Mouse (Mus musculus): ENCODE measurements around the gene Kcnj4.
A peak's percentile ranks its signal among the peaks of the same experiment; 100 is the strongest.

The Kcnj4 gene

DNA sequence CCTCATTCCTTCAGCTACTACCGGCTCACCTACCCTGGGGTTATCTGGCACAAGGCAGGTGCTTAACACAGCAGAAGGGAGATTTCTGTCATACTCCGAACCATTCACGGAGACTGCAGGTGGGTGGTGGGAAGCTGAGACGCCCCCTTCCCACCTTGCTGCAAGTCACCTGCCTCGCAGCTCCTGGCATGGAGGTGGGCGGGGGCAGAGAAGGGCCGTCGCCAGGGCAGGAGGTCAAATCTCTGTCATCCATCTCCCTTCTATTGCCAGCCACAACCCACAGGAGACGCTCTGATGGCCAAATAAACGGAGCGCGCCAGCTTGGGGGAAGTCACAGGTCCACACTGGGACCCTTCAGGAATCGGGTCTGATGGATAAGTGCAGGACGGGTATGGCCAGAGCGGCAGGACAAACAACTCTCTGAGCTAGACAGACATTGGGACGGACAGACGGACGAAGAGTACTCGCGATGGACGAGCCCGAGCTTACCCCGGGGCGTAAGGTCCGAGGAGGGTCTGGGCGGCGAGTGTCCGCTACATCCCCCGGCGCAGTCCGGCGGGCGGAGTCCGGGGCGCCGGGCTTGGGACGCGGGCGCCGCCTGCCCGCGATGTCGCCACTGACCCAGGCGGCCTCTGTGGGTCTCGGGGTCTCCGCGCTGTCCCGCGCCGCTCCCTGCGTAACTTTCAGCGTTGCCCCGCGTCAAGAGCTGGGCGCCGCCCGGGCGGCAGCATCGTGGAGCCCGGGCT, at the start of gene Kcnj4:
Kcnj4 (minus strand) TSS at position 535 of the 746 bp plus-strand sequence.
- no peak for DNase-seq (ENCODE audit: low spot score)

DNA sequence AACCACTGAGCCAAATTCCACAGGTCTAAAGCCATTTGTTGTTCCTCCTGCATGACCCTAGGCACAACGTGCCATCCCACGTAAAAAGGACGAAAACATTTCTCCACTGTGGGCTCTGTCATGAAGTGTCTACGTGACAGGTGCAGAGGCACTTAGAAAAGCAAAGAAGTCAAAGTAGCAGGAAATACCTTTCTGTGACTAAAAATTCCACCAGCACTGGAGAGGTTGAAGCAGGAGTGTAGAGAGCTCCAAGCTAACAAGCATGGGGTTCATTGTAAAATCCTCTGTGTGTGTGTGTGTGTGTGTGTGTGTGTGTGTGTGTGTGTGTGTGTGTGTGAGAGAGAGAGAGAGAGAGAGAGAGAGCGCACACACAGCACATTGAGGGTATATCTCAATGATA, 47.5 kb upstream of the Kcnj4 start:
- no peak for DNase-seq (ENCODE audit: low spot score)

DNA sequence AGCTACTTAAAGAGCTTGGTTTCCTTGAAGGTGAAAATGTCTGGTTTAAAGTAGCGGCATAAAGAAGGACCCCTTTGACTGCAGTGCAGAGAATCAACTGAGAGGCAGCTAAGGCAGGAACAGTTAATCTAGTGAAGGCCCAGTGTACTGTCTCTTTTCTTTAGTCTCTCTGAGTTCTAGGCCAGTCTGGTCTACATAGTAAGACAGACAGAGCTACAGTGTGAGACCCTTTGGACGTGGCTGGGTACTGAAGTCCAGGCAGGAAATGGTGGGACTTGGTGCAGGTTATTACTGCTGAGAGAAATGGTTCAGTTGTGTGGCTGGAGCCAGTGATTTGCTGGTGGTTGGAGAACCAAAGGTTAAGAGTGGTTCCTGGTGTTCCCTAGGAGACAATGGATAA, 43.2 kb upstream of the Kcnj4 start:
- DNase-seq (ENCODE audit: low spot score): no peak

DNA sequence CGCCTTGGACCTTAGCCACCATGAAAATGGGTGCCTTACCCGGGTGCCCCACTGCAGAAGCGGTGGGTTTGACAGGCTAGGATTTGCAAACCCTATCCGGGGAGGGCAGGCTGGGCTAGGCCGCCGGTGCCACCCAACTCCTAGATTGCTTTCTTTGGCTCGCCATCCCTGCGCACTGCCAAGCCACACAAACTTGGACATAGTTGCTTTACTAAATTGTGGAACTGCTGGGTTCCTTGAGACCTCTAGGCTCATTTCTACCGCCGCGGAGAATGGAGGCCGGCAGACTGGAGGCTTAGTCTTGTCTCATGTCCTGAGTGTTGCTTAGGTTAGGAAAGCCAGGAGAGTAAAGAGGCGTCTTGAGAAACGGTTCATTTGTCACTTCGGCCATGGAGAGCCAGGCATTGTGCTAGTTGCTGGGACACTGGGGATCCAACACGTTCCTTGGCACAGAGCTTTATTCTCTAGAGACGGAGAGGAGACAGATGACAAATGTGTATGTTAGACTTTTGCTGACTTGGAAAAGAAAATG, 42.3 kb upstream of the Kcnj4 start:
- DNase-seq (ENCODE audit: low spot score): no peak

DNA sequence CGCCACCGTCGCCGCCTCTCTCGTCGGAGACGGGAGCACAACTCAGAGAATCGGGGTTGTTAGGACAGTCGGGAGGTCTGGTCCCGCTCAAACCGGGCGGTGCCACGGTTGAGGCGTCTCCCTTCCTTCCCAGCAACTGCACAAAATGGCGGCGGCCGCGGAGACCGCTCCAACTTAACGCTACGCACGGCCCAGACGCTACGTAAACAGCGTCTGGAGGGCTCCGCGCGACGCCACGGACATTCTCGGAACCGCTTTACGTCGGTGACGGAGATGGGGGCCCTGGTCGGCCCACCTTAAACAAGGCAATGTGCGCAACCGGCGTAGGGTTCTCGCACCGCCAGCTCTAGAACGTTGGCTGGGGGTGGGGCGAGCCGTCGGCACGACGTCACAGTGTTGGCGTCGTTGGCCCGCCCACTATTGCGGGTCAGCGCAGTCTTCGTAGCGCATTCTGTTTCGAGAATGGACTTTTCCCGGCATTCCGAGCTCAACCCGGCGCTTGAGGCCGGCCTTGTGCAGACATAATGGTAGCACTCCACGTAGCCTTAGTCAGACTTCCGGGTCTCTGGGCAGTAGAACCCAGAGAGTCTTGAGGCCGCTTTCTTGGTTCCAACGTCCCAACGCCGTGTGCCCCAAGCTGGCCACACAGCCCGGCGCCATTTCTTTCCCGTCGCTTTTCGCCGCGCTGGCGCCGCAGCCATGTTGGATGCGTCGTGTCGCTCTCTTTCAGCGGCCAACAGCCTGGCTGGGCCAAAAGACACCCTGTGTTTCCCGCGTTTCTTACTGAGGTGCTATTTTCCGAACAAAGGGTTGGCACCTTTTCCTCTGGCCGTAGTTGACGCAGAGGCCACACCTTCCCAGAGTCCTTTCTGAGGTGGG, 41.6 kb upstream of the Kcnj4 start, which contains the start of gene Ddx17:
Ddx17 (minus strand) TSS at position 332 of the 879 bp plus-strand sequence.
- peak; percentile 97 for DNase-seq (ENCODE audit: low spot score)

DNA sequence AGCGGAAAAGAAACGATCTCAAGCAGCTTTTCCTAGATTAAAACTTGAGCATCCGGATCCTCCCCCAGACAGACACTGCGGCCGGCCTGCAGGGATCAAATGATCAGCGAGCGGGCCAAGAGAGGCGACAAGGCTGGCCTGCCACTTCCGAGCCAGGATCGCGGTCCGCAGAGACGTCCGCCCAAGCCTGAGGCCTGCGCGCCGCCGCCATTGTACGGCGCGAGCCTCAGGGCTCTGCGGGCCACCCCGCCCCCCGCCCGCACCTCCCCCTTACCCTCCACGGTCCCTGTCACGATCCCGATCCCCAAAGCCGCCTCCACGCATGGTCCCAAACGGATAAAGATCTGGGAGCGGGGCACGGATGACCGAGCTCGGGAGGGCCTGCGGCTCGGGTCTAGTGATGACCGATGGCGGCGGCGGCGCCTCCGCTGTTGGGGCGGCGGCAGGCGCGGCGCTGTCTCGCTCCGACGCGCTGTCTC, 40.9 kb upstream of the Kcnj4 start:
- DNase-seq (ENCODE audit: low spot score): peak; percentile 66

DNA sequence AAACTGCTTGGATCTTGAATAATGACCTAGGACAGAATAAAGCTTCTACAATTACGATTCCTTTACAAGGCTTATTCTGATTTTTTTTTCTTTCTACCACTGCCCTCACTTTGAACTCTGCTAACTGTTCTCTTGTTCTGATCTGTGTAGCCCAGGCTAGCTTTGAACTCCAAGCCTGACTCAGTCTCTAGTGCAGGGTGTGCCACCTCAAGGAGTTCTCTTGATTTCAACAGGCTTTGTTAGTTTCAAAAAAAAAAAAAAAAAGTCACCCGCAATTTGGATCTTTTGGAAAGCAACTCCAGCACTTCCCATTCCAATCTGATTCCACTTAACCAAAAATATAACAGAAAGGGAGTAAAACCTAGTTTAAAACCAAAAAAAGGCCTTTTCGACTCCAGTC, 40.5 kb upstream of the Kcnj4 start:
- DNase-seq (ENCODE audit: low spot score): no peak

DNA sequence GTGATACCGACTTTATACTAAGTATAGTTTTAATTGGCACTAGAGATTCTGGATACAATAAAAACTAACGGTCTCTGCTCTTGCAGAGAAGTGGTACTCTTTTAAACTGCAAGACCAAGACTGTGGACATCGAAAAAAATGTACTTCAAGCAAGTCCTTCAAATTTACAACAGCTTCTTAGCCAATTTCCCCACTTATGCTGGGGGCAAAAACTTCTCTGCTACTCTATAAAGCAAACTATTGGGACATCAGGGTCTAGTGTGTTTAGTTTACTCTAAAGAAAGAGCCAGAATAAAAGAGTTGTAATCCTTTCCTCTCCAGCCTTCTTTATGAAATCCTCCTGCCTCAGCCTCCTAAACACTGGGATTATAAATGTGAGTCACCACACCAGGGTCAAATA, 38.9 kb upstream of the Kcnj4 start:
- DNase-seq (ENCODE audit: low spot score): no peak

DNA sequence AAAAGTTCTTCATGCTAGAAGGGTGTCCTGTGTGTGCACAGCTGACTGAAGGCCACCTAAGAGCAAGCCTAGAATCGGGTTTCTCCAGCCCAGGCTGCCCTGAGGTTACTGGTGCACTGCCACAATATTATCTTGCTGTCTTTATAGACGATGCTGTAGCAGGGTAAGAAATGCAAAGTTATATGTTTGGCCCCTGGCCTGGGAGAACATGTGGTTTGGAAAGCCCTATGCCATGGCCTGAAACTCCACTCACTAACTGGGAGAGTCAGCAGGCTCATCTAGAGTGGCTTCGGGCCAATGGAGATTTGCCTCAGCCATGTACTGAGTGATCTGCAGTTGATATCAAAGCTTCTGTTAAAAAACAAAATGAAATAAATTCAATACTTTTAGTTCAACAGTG, 28.8 kb upstream of the Kcnj4 start:
- no peak for DNase-seq (ENCODE audit: low spot score)

DNA sequence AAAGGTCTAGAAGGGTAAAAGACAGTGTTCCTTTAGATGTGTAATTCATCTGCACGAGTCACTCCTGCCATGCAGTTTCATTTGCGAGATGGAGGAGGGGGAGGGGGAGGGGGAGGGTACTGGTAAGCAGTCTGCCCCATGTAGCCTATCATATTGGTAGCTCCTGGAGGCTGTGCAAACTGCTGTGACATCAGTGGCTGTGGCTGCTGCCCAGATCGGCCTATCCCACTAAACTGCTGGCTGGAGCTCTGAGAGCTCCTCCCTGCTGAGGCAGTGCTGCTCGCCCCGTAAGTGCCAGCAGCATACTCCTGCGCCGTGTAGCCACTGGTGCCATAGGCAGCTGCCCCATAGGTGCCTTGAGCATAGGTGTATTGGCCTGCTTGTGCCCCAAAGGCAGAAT, 24.9 kb upstream of the Kcnj4 start:
- DNase-seq (ENCODE audit: low spot score): no peak

DNA sequence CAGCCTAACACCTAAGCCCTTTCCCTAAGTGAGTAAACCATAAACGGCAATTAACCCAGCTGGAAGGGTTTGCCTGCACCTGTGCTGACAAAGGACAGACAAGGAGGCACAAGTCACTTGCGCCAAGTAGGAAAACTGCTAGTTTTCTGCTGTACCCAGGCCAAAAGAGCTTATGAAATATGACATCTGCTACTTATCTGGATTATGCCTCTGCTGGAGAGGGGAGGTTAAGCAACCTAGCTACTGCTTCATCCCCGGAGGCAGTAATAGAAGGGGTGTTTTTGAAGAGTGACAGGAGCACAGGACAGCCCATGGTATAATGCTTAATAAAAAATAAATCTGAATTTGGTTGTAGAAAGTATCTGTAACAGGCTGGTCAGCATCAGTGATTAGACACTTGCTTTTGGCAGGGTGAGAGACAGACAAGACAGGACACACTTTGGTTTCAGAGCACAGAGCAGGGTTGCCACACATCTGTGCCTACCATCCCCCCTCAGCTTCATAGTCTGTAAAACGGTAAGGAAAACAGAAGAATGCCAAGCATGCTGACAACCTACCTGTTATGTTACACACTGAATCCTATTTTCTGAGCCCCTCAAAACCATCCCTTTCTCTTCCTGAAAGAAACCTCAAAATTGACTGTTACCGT, 23.1 kb upstream of the Kcnj4 start:
- no peak for DNase-seq (ENCODE audit: low spot score)

DNA sequence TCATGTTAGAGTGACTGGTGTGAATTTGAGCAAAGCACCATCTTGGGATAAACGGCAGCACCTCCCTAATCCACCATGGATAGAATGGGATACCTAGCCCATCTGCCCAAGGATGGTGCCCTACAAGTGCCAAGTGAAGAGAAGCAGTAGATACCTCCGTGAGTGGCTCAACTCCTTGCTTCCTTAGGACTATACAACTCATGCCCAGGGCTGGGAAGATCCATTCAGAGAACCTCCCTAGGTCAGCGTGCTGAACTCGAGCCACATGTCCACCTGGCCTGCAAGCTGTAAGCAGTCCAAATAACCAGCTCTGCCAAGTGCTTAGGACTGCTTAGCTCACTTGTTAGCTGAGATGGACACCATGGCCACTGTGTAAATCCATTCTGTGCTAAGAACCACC, 22.2 kb upstream of the Kcnj4 start:
- DNase-seq (ENCODE audit: low spot score): no peak

DNA sequence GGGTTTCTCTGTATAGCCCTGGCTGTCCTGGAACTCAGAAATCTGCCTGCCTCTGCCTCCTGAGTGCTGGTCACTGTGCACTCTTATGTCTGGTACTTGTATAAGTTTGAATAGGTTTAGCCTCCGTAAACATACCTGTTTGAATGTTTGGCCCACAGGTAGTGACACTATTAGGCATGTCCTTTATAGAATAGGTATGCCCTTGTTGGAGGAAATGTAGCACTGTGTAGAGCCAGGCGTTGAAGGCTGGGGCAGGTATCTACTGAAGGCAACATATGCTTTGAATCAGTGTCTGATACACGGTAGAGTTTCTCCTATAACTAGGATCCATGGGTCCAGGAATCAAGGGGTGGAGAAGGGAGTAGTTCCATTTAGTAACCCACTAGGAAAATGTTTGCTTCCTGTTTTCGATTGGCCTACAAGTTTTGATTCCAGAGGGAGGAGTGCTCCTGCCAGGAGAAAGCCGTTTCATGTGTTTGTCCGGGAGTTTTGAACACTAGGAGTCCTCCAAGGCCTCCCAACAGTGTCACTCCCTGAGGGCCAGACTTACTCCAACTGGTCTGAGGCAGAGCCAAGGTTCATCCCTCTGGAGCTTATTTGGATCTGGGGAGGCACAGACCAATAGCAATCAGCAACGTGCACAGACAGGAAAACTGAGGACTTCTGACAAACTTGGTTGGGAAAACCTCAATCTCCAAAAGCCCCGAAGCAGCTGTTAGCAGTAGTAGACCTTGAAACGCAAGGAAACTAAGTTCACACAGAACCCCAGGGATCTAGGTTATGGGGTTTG, 21.1 kb upstream of the Kcnj4 start:
- no peak for DNase-seq (ENCODE audit: low spot score)

DNA sequence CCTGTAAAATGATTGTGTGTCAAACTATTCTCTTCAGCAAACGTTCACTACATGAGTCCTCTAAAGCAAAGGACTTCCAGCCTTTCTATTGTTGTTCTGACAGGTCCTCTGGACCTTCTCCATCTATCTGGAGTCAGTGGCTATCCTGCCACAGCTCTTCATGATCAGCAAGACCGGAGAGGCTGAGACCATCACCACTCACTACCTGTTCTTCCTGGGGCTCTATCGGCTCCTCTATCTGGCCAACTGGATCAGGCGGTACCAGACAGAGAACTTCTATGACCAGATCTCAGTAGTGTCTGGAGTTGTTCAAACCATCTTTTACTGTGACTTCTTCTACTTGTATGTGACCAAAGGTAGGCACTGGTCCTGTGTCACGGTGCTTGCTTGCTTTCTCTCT, 20.5 kb upstream of the Kcnj4 start:
- no peak for DNase-seq (ENCODE audit: low spot score)

DNA sequence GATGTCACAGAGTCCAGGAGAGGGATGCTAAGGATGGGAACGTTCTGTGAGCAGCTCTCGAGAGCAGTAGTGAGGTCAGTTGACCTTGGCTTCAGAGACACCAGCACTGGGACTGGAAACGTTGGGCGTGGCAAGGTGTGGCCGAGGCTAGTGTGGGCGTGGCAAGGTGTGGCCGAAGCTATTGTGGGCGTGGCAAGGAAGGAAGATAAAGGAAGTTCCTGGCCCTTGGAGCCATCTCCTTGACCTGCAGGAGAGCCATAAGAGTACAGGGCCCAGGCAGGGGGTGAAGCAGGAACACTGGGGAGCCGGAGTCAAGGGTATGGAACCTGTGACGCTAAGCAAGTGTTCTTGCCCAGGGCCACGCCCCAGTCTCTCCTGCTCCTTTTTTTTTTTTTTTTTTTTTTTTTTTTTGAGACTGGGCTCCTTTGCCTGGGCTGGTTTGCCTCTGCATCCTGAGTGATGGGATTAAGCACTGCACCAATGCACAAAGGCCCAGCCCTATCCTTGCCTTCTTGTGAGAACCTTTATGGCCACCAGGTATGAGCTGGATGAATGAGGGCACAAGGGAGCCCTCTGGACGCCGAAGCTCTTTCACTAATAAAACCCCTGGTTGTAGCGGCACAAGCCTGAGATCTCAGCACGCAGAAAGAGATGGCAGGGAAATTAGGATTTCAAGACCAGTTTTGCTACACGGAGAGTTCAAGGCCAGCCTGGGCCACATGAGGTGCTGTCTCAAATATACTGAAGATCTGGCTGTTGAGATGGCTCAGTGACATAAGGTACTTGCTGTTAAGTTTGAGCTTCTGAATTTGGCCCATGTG, 14.6 kb upstream of the Kcnj4 start:
- DNase-seq (ENCODE audit: low spot score): no peak

DNA sequence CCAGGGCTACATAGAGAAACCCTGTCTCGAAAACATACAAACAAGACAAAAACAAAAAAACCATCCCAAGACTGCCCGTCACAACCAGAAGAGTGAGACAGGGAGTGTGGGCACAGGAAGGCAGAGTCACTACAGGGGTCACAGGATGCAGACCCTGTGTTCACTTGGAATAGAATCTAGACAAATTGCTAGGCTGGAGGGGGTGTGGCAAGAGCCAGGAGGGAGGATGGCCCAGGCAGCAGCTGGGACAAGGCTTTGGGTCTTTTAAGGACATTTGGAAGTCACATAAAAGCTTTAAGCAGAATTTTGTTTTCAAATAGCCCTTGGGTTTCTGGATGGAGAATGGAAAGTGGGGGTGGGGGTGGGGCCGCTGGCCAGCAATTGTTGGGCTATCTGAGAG, 13.5 kb upstream of the Kcnj4 start:
- DNase-seq (ENCODE audit: low spot score): no peak

DNA sequence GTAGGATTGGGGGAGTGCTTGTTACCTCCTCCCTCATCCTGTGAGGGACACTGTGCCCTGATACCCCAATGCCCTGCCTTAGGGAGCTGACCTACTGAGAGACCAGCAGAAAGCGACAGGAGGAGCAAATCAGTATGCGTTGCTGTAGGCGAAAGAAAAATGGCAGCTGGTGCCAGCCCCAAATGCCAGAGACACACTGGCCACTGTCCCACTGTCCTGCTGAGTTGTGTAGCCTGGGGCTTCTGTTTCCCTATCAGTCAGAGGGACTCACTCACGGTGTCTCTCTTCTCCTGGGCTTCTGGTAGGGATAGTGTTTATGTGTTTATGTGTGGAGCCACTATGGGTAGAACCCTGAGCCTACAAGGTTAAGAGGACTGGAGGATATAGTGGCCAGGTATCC, 12.7 kb upstream of the Kcnj4 start:
- no peak for DNase-seq (ENCODE audit: low spot score)

DNA sequence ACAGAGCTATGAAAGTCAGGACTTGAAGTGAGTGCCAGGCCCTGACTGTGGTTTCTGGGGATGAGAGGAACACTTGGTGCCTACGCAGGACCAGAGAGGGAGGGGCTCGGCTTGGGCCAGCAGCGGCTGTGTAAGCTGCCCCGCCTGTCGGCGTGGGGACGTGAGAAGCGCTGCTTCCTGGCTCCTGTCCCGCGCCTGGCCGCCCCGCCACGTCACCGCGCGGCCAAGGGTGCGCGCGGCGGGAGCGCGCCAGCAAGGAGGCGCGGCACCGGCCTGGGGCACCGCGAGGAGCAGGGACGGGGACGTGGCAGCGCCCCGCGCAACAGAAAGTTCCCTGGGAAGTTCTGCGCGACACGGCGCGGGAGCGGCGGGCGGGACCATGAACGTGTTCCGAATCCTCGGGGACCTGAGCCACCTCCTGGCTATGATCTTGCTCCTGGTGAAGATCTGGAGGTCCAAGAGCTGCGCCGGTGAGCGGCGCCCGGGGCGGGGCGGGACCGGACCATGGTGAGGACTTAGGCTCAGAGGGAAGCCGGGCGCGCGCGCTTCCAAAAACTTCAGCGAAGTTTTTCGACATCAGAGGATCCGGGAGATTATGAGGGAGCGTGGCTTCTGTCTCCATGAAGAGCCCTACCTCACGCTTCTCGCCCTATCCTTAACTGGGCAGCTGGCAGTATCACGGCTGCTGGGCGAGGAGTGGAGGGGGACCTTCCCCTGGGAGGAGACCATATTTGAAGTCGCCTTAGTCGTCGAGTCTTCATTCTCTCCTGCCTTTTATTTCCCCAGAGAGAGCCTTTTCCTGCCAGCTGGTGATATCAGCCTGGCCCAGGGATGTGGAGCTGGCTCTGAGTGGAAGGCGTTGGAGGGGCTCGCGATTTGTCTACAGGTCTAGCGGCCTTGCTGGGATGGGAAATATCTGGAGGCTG, 11.4 kb upstream of the Kcnj4 start, which contains the start of gene Kdelr3:
Kdelr3 (plus strand) TSS at position 241 of the 926 bp plus-strand sequence.
- DNase-seq (ENCODE audit: low spot score): peak; percentile 46

DNA sequence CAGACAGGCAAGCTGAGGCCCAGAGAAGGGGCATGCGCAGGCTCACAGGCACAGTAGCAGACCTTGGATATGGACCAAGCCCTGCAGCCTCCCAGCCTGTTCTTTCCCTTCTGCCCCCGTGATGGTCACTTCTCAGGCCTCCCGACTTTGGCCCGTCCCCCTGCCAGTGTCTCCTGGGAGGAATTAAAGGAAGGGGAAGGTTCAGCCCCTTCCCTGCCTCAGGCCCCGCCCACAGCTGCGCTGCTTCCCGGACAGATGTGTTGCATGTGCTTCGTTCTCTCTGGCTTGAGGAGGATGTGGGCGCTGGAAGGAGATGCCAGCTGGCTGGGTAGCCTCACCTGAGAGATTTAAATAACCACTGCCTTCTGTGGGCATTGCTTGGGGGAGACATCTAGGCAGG, 8.9 kb upstream of the Kcnj4 start:
- DNase-seq (ENCODE audit: low spot score): no peak
